Mouse (Mus musculus) adipocyte (in vitro differentiated cells): ENCODE measurements around the gene Ptpn12.
"Not testable (repeated sequence)": the region's sequence is repeated elsewhere in the genome, so short reads cannot be mapped to it uniquely, and the experiment has no call there.

Source experiments
- DNase-seq: peaks from one replicate; pipeline ENCODE4 v3.0.0-alpha.2; 2016; ENCODE audit warnings: low spot score

Ptpn12 gene

GRCm38 (mm10) chr5:20951666-20952281 lies 103.9 kb downstream of the Ptpn12 start:
- peak; percentile 96 for DNase-seq

DNA sequence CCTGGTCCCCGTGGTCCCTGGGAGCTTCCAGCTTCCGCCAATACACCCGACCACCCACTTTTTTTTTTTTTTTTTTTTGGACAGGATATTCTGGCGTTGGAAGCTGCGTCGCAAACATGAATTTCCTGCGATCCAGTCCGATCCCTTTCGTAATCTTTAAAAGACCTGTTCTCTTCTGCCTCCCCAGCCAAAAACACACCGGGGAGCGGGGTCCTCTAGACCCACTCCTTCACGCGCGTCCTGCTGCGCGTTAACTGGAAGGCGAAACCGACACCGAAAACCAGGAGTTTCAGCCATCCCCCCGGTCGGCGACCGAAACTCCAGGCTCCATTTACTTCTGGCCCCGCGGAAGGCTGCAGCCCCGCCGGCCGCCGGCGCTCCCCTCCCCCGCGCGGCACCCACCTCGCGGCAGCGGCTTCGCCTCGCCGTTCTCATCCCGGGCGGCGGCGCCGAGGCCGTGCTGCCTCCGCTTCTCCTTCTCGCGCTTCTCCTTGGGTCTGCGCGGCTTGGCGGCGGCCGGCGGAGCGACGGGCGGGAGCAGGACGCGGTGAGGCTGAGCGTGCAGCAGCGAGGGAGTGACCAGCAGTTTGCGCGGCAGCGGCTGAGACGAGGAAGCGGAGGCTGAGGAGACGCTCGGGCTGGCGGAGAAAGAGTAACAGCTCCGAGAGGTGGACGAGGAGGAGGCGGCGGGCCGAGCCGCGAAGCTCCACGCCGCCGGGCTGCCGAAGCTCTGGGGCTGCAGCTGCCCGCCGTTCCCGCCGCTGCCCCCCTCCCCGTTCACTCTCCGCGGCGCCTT lies 104.7 kb downstream of the Ptpn12 start:
- DNase-seq: peak; percentile 50

DNA sequence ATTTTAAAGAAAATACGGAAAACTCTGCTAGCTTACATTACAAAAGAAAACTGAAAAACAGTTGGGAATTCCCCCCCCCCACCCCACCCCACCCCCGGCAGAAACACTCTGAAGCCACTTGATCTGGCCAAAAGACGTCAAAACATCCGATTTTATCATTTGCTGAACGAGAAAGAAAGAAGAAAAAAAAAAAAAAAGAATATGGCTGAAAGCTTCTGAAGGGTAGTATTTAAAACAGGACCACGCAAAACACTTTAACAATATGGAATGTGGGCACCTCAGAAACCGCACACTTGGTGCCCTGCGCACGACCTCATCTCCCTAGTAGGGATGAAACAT lies 105.2 kb downstream of the Ptpn12 start:
- DNase-seq: peak; percentile 22

- DNase-seq: peak; percentile 29
Measured at GRCm38 (mm10) chr5:20950093-20950492, 105.6 kb downstream of the Ptpn12 start.

DNA sequence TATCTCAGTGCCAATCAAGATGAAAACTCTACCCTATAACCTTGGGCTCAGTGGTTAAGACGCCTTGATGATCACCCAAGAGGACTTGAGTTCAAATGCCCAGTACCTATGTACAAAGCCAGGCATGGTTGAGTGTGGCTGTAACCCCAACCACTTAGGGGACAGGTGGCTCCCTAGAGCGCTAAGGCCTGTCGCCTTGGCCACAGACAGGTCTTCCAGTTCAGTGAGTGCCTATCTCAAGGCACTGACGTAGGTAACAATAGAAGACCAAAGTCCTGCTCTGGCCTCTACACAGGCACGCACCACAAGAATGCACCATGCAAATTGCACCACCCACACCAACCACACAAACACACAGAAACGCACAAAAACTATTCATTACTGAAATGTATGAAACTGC lies 108.8 kb downstream of the Ptpn12 start:
- no peak for DNase-seq

GRCm38 (mm10) chr5:20944961-20945748 lies 110.6 kb downstream of the Ptpn12 start:
- no peak for DNase-seq

- DNase-seq: not testable (repeated sequence)
Measured at GRCm38 (mm10) chr5:20943791-20944190, 111.9 kb downstream of the Ptpn12 start.

DNA sequence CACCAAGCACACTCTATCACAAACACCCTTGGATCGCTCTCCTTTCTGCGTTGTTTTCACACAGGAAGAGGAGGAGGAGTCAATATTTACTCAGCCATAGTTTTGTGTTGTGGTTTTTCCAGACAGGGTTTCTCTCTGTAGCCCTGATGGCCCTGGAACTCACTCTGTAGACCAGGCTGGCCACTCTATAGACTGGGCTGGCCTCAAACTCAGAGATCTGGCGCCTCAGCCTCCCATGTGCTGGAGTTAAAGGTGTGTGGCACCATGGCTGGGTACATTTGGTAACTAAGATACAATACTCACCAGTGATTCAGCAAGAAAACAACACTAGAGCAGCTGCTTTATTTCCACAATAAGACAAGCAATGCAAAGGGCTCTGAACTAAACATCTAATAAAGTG lies 113.2 kb downstream of the Ptpn12 start:
- no peak for DNase-seq

DNA sequence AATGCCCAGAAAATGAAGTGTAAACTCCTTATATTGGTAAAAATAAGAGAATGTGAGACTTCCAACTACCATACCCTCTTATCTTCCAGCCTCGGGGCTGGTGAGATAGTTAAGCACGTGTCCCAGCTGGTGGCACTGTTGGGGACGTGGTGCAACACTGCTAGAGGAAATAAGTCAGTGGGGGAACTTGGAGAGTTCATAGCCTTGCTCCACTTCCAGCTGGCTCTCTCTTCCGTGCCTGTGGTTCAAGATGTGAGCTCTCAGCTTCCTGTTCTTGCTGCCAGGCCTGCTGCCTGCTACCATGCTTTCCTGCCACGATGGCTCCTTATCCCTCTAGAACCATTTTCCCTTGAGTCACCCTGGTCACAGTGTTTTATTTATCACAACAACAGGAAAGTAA lies 114.5 kb downstream of the Ptpn12 start:
- peak; percentile 80 for DNase-seq

DNA sequence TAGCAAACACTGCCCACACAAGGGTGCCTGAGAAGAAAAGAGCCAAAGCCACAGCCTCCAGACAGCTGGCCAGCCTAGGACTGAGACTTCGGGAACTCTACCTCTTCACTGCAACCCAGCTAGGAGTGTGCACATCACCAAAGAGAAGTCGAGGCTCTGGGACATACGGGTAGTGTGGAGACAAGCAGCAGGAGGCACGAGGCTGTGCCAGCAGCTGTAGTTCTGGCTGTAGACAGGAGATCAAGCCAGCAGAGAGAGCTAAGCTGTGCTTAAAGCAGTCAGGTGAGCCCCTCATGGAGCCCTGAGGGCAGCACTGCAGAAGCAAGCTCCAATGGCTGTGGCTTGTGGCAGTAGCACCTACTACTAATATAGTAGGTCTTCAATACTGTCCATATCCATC lies 115.0 kb downstream of the Ptpn12 start:
- no peak for DNase-seq

GRCm38 (mm10) chr5:20940040-20940571 lies 115.6 kb downstream of the Ptpn12 start:
- no peak for DNase-seq

DNA sequence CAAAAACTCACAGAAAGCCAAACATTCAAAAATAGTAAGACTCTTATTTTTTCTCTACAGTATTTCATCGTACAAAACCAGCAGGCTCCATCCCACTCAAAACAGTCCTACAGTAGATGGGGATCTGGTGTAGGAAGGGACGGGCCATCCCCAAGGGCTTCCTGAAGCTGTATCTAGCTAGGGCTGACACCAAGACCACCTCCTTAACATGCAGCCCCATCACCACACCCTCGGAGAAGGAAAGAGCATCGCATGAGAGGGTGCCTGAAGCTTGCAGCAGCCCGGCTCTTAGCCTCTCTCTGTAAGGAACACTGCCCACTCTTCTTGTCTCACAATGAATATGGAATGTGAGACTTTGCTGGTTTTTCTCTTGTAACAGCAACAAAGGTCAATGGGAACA lies 117.2 kb downstream of the Ptpn12 start:
- peak; percentile 73 for DNase-seq
